Mouse (Mus musculus) forebrain, embryonic 13.5 days (tissue): ENCODE results near the gene Vpreb3. TPM values are rescaled to one million over a fixed set of nuclear protein-coding genes. Genes with fewer than 3 reads are reported as not detected.
"Not testable (repeated sequence)": the region's sequence is repeated elsewhere in the genome, so short reads cannot be mapped to it uniquely, and the experiment has no call there.

Experiments
- ATAC-seq: fragments of 200-750 bp; cut with Nextera tagmentation; 2 replicates; pipeline ENCODE4 v1.8.0; 2017
- H3K27ac ChIP-seq: fragments of 300-500 bp; sonication (generic); 2 replicates; pipeline ENCODE4 v1.5.1; 2015; ENCODE audit warnings: inconsistent platforms, mild to moderate bottlenecking, moderate library complexity
- H3K27me3 ChIP-seq: fragments of 300-500 bp; sonication (generic); 2 replicates; pipeline ENCODE4 v1.6.1; 2015; ENCODE audit warnings: mild to moderate bottlenecking, inconsistent platforms
- H3K36me3 ChIP-seq: fragments of 300-500 bp; sonication (generic); 2 replicates; pipeline ENCODE4 v1.6.1; 2015; ENCODE audit warnings: mild to moderate bottlenecking, inconsistent platforms; ENCODE audit not compliant: poor library complexity, severe bottlenecking
- H3K4me1 ChIP-seq: fragments of 300-500 bp; sonication (generic); 2 replicates; pipeline ENCODE4 v1.6.1; 2015; ENCODE audit warnings: inconsistent platforms
- H3K4me2 ChIP-seq: fragments of 300-500 bp; sonication (generic); 2 replicates; pipeline ENCODE4 v1.6.1; 2015; ENCODE audit warnings: inconsistent platforms, mild to moderate bottlenecking, moderate library complexity
- H3K4me3 ChIP-seq: fragments of 300-500 bp; sonication (generic); 2 replicates; pipeline ENCODE4 v1.5.1; 2015; ENCODE audit warnings: mild to moderate bottlenecking, inconsistent platforms
- H3K9ac ChIP-seq: fragments of 300-500 bp; sonication (generic); 2 replicates; pipeline ENCODE4 v1.6.1; 2015; ENCODE audit warnings: mild to moderate bottlenecking, inconsistent platforms
- H3K9me3 ChIP-seq: fragments of 300-500 bp; sonication (generic); replicated peaks from 2 replicates; pipeline ENCODE4 v1.6.1; 2016; ENCODE audit warnings: inconsistent platforms
- WGBS: fragments of 180-500 bp; shearing (Covaris S2); methylation state at CpG from one replicate; pipeline ENCODE4 v1.1.7; 2015; 5-methylcytosine and 5-hydroxymethylcytosine counted together
- polyA plus RNA-seq: library from polyadenylated mRNA; unstranded; fragments of >200 nt; fragmentation: Nextera tagmentation; extraction: Ambion mirVana; gene quantifications from 2 replicates; pipeline ENCODE4 v1.2.1, GENCODE M21; 2015

The Vpreb3 gene
- polyA plus RNA-seq, 1 experiment from 2014 or later: not detected

- H3K4me3 ChIP-seq, H3K9ac ChIP-seq, H3K4me1 ChIP-seq, H3K4me2 ChIP-seq, H3K9me3 ChIP-seq, H3K36me3 ChIP-seq, H3K27me3 ChIP-seq: not testable (repeated sequence)
- WGBS: 70% methylated on average over 13 of the region's 13 CpGs
- ATAC-seq: peak; percentile 86; the same call in 1 of the 2 replicates
- H3K27ac ChIP-seq: peak overlapping the region; percentile 60
These were observed 51.8 kb downstream of the Vpreb3 start for GRCm38 (mm10) chr10:75994531-75995210.

- no peaks in the 10 kb centered on the region for H3K27me3 ChIP-seq
- H3K4me3 ChIP-seq: no peak overlapping the region
- H3K27ac ChIP-seq: no peak overlapping the region
- no peaks in the 10 kb centered on the region for H3K4me1 ChIP-seq
- no peak for ATAC-seq
- no peak overlapping the region for H3K4me2 ChIP-seq
- 88% methylated on average over 11 of the region's 11 CpGs for WGBS
- H3K9me3 ChIP-seq: no peaks in the 10 kb centered on the region
- H3K9ac ChIP-seq: no peak overlapping the region
- H3K36me3 ChIP-seq: no peaks in the 10 kb centered on the region
These were observed 52.6 kb downstream of the Vpreb3 start for GRCm38 (mm10) chr10:75995463-75995862.

GRCm38 (mm10) chr10:75996315-75996714 is 53.5 kb downstream of the Vpreb3 start:
- Histone ChIP-seq H3K9ac (no peak overlapping the region), H3K4me2 (no peak overlapping the region), H3K36me3 (no peaks in the 10 kb centered on the region), H3K4me3 (no peak overlapping the region), H3K27me3 (no peaks in the 10 kb centered on the region), H3K27ac (no peak overlapping the region), H3K4me1 (peaks cover 8% of the 10 kb centered on the region; the same call in 1 of the 2 replicates), H3K9me3 (no peaks in the 10 kb centered on the region)
- no peak for ATAC-seq
- 71% methylated on average over 3 of the region's 3 CpGs for WGBS

Other genes starting within 250 kb of the Vpreb3 start
- 36.9 and 46.1 TPM in 2 replicates for gene Cabin1, start 178.7 kb upstream of the Vpreb3 start, polyA plus RNA-seq
- 72.2 and 87.4 TPM in 2 replicates for gene Ddt, start 169.6 kb upstream of the Vpreb3 start, polyA plus RNA-seq
- gene Gm20441, start 162.1 kb upstream of the Vpreb3 start, polyA plus RNA-seq: not detected in 2 replicates
- 0.45 and 0.52 TPM in 2 replicates for gene Gstt3, start 161.6 kb upstream of the Vpreb3 start, polyA plus RNA-seq
- 6.4 and 6.5 TPM in 2 replicates for gene Gstt1, start 144.5 kb upstream of the Vpreb3 start, polyA plus RNA-seq
- not detected in 2 replicates for gene Gstt4, start 120.5 kb upstream of the Vpreb3 start, polyA plus RNA-seq
- 4.0 and 4.4 TPM in 2 replicates for gene Gstt2, start 105.6 kb upstream of the Vpreb3 start, polyA plus RNA-seq
- gene Mif, start 82.8 kb upstream of the Vpreb3 start, polyA plus RNA-seq: 1,962 and 1,979 TPM in 2 replicates
- 1.8 and 3.1 TPM in 2 replicates for gene Derl3, start 49.6 kb upstream of the Vpreb3 start, polyA plus RNA-seq
- gene Smarcb1, start 21.4 kb upstream of the Vpreb3 start, polyA plus RNA-seq: 336 and 349 TPM in 2 replicates
- 10.3 and 13.3 TPM in 2 replicates for gene Chchd10, start 9.9 kb upstream of the Vpreb3 start, polyA plus RNA-seq
- 20.8 and 25.9 TPM in 2 replicates for gene Mmp11, start 6.6 kb upstream of the Vpreb3 start, polyA plus RNA-seq
- gene Gm867, start 2.4 kb upstream of the Vpreb3 start, polyA plus RNA-seq: 0.26 TPM in 1 of 2 replicates, not detected in the other
- gene Gm5134, start 11.5 kb downstream of the Vpreb3 start, polyA plus RNA-seq: 0.09 TPM in 1 of 2 replicates, not detected in the other
- 15.7 and 16.1 TPM in 2 replicates for gene Zfp280b, start 89.6 kb downstream of the Vpreb3 start, polyA plus RNA-seq
- not detected in 2 replicates for gene Slc5a4b, start 167.9 kb downstream of the Vpreb3 start, polyA plus RNA-seq
- 0.08 TPM in 1 of 2 replicates, not detected in the other for gene Slc5a4a, start 204.4 kb downstream of the Vpreb3 start, polyA plus RNA-seq